Mouse (Mus musculus): ENCODE data around the gene Ebf1.

Ebf1 gene

DNA sequence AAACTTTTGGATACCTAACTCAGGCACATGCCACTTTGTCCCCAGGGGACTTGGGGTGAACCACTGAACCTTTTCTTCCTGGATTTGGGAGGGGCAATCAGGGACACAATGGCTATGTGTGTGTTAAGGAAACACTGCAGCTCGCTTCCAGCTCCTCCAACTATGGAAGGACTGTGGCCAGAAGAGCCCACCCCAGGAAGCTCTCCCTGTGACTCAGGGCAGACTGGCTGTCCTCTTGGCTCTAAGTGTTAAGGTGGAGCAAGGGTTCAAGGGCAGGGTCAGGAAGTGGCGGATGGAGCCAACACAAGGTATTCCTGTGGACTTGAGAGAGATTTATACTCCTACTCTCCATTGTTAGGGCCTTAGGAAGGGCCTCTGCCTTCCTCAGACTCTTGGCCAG is 358.0 kb downstream of the Ebf1 start:
- DNase-seq: peak; percentile 70 to 89

- no peak for DNase-seq
Measured at GRCm38 (mm10) chr11:44976254-44976802, 359.2 kb downstream of the Ebf1 start.

- DNase-seq: no peak
Measured at GRCm38 (mm10) chr11:44977921-44978397, 360.8 kb downstream of the Ebf1 start.

DNA sequence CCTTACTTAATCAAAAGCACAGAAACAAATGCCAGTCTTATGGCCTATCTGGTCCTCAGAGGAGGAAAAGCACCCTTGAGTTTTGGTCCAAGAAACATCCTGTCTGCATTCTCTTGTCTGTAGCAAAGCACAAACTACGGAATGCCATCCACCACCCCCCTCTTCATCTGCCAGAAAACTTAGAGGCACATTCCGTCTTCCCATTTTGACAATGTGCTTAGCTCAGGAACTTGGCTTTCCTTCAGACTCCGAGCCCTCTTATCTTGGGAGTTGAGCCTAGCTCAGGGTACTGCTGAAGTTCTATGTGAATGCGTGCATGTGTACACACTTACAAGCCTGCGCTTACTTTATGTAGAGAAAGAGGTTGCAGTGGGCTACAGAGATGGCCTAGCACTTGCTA is 362.3 kb downstream of the Ebf1 start:
- DNase-seq: peak in 1 of 2 experiments; percentile 11

DNA sequence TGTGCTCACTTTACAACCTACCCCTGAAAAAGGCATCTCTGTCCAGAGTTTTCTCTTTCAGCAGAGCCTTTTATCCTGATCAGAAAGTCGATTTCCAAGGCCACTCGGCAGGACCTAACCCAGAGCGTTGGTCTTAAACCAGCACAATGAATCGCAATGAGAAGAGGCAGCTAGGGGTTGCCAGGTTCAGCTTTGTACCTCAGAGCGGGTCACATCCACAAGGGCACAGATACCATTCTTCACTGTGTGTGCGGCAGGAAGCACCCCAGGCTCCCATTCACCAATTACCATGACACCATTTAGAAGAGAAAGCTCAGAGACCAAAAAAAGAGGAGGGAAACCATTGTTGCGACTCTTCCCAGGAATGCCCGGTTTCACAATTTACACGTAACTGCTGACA is 365.1 kb downstream of the Ebf1 start:
- DNase-seq: no peak

GRCm38 (mm10) chr11:44983961-44984360 is 366.8 kb downstream of the Ebf1 start:
- no peak for DNase-seq

- DNase-seq: no peak
Measured at GRCm38 (mm10) chr11:44984381-44984780, 367.3 kb downstream of the Ebf1 start.

DNA sequence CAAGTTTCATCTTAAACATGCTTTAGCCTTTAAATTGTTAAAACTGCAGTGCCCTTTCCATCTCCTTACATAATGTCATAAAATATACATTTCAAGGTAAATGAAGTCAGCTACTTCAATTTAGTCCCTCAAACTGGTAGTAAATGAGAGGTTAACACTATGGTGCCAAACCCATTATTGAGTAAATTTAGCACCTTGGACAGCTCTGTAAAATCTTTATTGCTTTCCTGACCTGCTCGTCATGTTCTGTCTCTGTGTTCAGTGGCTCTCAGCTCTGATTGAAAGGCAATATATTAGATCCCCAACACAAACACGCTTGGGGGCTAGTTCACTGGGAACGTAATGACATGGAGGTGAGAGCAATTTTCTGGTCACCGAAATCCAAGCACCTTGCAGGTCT is 370.7 kb downstream of the Ebf1 start:
- no peak for DNase-seq

DNA sequence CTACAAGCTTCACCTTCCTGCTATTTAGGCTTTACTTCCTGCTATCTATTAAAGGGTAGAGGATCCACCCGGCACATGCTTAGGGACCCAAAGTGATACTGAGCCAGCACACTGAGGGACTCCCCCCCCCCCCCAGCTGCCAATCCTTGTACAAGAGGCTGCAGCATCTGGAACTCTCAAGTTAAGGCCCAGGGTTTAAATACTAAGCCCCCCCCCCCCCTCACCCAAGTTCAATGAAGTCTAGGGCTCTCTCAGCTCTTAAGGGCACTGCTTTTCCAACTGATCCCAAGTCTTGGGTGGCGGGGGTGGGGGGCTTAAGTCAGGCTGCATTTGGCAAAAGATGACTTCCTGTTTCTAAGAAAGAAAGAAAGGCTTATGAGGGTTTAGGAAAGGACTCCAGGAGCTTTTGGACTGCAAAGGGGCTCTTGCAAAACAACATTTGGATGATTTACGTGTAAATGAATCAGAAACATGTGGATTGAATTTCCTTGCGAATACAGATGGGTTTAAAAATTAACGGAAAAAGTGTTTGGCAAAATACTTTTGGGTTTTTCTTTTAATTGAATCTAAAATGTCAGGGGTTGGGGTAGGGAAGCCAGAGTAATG is 385.7 kb downstream of the Ebf1 start:
- no peak for DNase-seq

DNA sequence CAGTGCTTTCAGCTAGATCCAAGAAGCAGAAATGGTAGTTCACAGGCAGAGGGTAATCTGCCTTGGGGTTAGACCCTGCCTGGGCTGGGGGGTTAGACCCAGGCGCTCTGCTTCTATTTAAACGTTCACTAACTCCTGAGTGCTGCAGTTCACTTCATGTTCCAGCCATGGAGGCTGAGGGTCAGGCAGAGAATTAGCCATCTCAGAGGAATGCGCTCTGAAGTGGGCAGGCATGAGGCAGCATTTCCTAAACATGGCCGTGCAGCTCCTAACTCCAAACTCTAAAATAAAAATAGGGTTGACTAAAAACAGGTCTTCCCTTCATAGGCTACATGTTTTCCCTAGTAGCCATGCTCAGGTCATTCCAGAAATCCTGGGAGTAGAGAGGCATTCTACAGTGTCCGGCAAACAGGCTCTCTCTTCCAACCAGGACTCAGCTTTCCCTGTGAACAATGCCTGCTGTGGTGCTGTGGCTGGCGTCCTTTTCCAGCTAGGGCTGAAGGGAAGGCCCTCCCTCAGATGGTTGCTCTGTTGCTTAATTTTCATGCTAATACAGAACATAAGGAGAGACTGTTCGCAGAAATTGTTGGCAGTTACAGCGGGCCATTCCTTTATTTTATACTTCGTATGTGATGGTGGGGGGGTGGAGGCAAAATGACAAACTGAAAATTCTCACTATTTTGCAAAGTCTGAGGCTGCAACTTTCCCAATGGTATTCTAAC is 386.8 kb downstream of the Ebf1 start:
- no peak for DNase-seq

- DNase-seq: no peak
Measured at GRCm38 (mm10) chr11:45007311-45007710, 390.2 kb downstream of the Ebf1 start.

DNA sequence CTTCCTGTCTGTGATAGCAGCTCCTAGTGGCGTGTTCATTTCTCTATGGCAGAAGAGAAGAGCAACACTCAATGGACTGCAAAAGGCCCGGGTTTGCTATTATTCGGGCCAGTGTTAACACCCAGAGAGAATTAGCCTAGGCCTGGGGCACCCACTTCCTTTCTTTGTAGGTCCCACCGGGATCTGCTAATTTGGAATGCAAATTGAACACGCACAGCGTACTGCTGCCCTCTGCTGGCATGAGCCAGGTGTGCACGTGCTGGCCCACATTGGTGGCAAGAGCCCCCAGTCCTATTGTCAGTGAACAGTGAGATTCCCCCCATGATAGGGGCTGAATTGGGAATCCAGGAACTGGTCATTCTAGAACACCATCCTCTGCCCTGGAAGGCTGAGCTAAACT is 391.0 kb downstream of the Ebf1 start:
- DNase-seq: peak; percentile 76 to 87

DNA sequence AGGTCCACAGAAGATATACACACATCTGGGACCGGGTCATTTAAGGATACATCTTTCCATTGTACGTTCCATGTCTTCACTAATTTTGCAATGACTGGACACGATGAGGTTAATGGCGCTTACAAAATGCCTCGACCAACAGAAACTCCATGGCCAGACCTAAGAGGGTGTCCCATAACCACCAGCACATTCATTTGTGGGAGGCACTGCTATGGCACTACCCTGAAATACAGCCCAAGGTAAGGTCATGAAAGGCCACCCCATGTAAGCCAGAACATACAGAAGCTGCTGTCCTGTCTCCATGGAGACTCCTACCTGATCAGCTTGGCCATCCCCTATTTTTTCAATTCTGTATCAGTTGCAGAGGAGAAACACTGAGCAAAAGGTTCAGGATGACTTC is 391.6 kb downstream of the Ebf1 start:
- no peak for DNase-seq

- DNase-seq: no peak
Measured at GRCm38 (mm10) chr11:45012081-45012480, 395.0 kb downstream of the Ebf1 start.

- DNase-seq: no peak
Measured at GRCm38 (mm10) chr11:45017493-45017892, 400.4 kb downstream of the Ebf1 start.

DNA sequence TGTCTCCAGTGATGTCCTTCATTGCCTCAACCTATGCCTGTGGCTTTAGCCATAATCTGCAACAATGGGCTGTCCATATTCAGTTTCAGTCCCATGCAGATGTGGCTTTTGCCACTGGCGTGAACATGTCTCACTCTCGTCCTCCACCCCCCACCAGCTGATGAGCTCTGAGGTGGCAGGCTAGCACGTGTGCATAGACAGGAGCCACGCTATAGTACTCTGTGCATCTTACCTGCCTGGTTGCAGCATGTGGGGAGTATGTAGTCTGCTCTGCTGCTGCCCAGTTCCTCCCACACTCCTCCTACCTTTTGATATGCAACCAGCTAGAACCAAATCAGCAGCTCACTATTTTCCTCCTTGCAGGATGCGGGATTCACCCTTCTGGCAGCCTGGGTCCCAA is 408.9 kb downstream of the Ebf1 start:
- no peak for DNase-seq

DNA sequence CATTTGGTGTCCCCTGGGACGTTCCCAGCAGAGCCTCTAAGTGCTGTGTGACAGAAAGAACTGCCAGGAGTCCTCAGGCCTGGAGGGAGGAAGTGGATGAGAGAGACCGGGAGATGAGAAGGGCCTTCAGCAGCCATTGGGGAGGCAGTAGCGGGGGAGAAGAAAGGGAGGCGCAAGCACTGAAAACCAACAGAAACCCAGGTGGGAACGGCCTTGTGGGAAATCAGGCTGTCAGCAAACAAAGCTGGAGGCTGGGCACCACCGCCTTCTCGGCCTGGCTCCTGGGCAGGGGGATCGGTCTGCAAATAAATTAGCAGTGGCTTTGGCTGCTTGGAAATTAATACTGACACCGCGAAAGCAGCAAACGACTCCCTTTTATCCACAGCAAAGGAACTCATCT is 409.6 kb downstream of the Ebf1 start:
- no peak for DNase-seq

DNA sequence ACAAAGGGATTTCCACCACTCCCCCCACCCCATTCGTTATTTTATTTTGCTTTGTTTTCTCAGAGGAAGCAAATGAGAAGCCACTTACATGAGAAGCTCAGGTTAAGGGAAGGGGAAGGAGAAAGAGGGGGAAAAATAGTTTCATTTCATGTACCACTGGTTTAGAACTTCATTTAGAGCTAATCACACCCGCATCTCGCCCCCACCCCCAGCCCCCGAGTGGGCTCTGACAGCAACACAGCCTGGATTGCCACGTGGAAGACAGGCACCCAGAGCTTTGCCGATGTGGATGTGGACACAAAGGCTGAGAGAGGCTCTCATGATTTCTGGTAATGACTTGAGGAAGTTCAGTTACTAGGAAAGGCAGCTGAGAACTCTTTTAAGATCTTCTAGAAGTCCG is 410.0 kb downstream of the Ebf1 start:
- no peak for DNase-seq

GRCm38 (mm10) chr11:45055744-45056610 is 438.9 kb downstream of the Ebf1 start:
- no peak for DNase-seq

Measured in kidney, postnatal 25 days (tissue).